Mouse (Mus musculus): ENCODE measurements around the gene Sipa1l1. TPM values are rescaled to one million over a fixed set of nuclear protein-coding genes. Genes with fewer than 3 reads are reported as not detected.

Gene Sipa1l1
- total and polyA plus RNA-seq, 2 experiments from 2014 or later = 8.2 to 22.9 TPM

- no peak overlapping the region for H3K27ac ChIP-seq
- H3K4me3 ChIP-seq (ENCODE audit: low read length) = no peak overlapping the region
- WGBS = 57% methylated on average over 5 of the region's 5 CpGs
- H3K27me3 ChIP-seq (ENCODE audit: insufficient read depth, low read length) = no peaks in the 10 kb centered on the region
- DNase-seq (ENCODE audit: low spot score) (no peak), ATAC-seq (no peak)
- TF ChIP-seq CTCF (IDR thresholded peaks at IDR 0.05; ENCODE audit: low read depth) = 0 out of 2 replicates have a peak, but pooled peaks have one; percentile 1
- no peaks in the 10 kb centered on the region for H3K4me1 ChIP-seq (ENCODE audit: insufficient read depth, low read length)
- no peaks in the 10 kb centered on the region for H3K36me3 ChIP-seq (ENCODE audit: insufficient read depth, low read length)
- H3K9me3 ChIP-seq (ENCODE audit: low read length) = no peaks in the 10 kb centered on the region
- H3K4me2 ChIP-seq (ENCODE audit: low read depth, low read length) = no peak overlapping the region
- H3K9ac ChIP-seq (replicated peaks; ENCODE audit: low read length) = no peak overlapping the region
Observed at GRCm38 (mm10) chr12:82274576-82274975, 105.5 kb downstream of the Sipa1l1 start.

GRCm38 (mm10) chr12:82275767-82276166 lies 106.6 kb downstream of the Sipa1l1 start:
- 55% methylated on average over 5 of the region's 5 CpGs for WGBS
- H3K4me1 ChIP-seq (ENCODE audit: insufficient read depth, low read length) = no peaks in the 10 kb centered on the region
- H3K27me3 ChIP-seq (ENCODE audit: insufficient read depth, low read length) = no peaks in the 10 kb centered on the region
- H3K4me3 ChIP-seq (ENCODE audit: low read length) = no peak overlapping the region
- H3K4me2 ChIP-seq (ENCODE audit: low read depth, low read length) = no peak overlapping the region
- no peaks in the 10 kb centered on the region for H3K9me3 ChIP-seq (ENCODE audit: low read length)
- peak; percentile 38 for DNase-seq (ENCODE audit: low spot score)
- no peak overlapping the region for H3K9ac ChIP-seq (replicated peaks; ENCODE audit: low read length)
- H3K27ac ChIP-seq = no peak overlapping the region
- TF ChIP-seq CTCF (IDR thresholded peaks at IDR 0.05; ENCODE audit: low read depth) = no peak
- no peak for ATAC-seq
- H3K36me3 ChIP-seq (ENCODE audit: insufficient read depth, low read length) = no peaks in the 10 kb centered on the region

- Histone ChIP-seq H3K9ac (replicated peaks; ENCODE audit: low read length) (no peak overlapping the region), H3K9me3 (ENCODE audit: low read length) (no peaks in the 10 kb centered on the region), H3K27me3 (ENCODE audit: insufficient read depth, low read length) (no peaks in the 10 kb centered on the region), H3K27ac (no peak overlapping the region), H3K4me3 (ENCODE audit: low read length) (no peak overlapping the region), H3K4me2 (ENCODE audit: low read depth, low read length) (no peak overlapping the region), H3K4me1 (ENCODE audit: insufficient read depth, low read length) (no peaks in the 10 kb centered on the region), H3K36me3 (ENCODE audit: insufficient read depth, low read length) (no peaks in the 10 kb centered on the region)
- no peak for DNase-seq (ENCODE audit: low spot score)
- no peak for ATAC-seq
- 97% methylated on average over 1 of the region's 1 CpGs for WGBS
- TF ChIP-seq CTCF (IDR thresholded peaks at IDR 0.05; ENCODE audit: low read depth) = no peak
Observed at GRCm38 (mm10) chr12:82276591-82276990, 107.5 kb downstream of the Sipa1l1 start.

- WGBS = 81% methylated on average over 5 of the region's 5 CpGs
- no peaks in the 10 kb centered on the region for H3K36me3 ChIP-seq (ENCODE audit: insufficient read depth, low read length)
- H3K9me3 ChIP-seq (ENCODE audit: low read length) = no peaks in the 10 kb centered on the region
- no peak overlapping the region for H3K9ac ChIP-seq (replicated peaks; ENCODE audit: low read length)
- 0 out of 2 replicates have a peak, but pooled peaks cover 4% of the 10 kb centered on the region for H3K4me1 ChIP-seq (ENCODE audit: insufficient read depth, low read length)
- TF ChIP-seq CTCF (IDR thresholded peaks at IDR 0.05; ENCODE audit: low read depth) = no peak
- H3K4me2 ChIP-seq (ENCODE audit: low read depth, low read length) = no peak overlapping the region
- no peaks in the 10 kb centered on the region for H3K27me3 ChIP-seq (ENCODE audit: insufficient read depth, low read length)
- ATAC-seq (no peak), DNase-seq (ENCODE audit: low spot score) (no peak)
- H3K4me3 ChIP-seq (ENCODE audit: low read length) = no peak overlapping the region
- no peak overlapping the region for H3K27ac ChIP-seq
Observed at GRCm38 (mm10) chr12:82284617-82285016, 115.5 kb downstream of the Sipa1l1 start.

GRCm38 (mm10) chr12:82285018-82285417 lies 115.9 kb downstream of the Sipa1l1 start:
- H3K27ac ChIP-seq = no peak overlapping the region
- no peak overlapping the region for H3K4me3 ChIP-seq (ENCODE audit: low read length)
- no peak overlapping the region for H3K9ac ChIP-seq (replicated peaks; ENCODE audit: low read length)
- no peak for DNase-seq (ENCODE audit: low spot score)
- 89% methylated on average over 2 of the region's 2 CpGs for WGBS
- no peaks in the 10 kb centered on the region for H3K36me3 ChIP-seq (ENCODE audit: insufficient read depth, low read length)
- H3K9me3 ChIP-seq (ENCODE audit: low read length) = no peaks in the 10 kb centered on the region
- ATAC-seq = no peak
- TF ChIP-seq CTCF (IDR thresholded peaks at IDR 0.05; ENCODE audit: low read depth) = no peak
- no peaks in the 10 kb centered on the region for H3K27me3 ChIP-seq (ENCODE audit: insufficient read depth, low read length)
- H3K4me1 ChIP-seq (ENCODE audit: insufficient read depth, low read length) = 0 out of 2 replicates have a peak, but pooled peaks cover 4% of the 10 kb centered on the region
- H3K4me2 ChIP-seq (ENCODE audit: low read depth, low read length) = no peak overlapping the region

GRCm38 (mm10) chr12:82286068-82286467 lies 116.9 kb downstream of the Sipa1l1 start:
- H3K4me2 ChIP-seq (ENCODE audit: low read depth, low read length) = no peak overlapping the region
- peak; percentile 71 for ATAC-seq
- H3K36me3 ChIP-seq (ENCODE audit: insufficient read depth, low read length) = no peaks in the 10 kb centered on the region
- DNase-seq (ENCODE audit: low spot score) = peak; percentile 28
- H3K9me3 ChIP-seq (ENCODE audit: low read length) = no peaks in the 10 kb centered on the region
- no peak for TF ChIP-seq CTCF (IDR thresholded peaks at IDR 0.05; ENCODE audit: low read depth)
- no peaks in the 10 kb centered on the region for H3K27me3 ChIP-seq (ENCODE audit: insufficient read depth, low read length)
- H3K27ac ChIP-seq = no peak overlapping the region
- H3K4me3 ChIP-seq (ENCODE audit: low read length) = no peak overlapping the region
- H3K4me1 ChIP-seq (ENCODE audit: insufficient read depth, low read length) = 0 out of 2 replicates have a peak, but pooled peaks cover 4% of the 10 kb centered on the region
- WGBS = 34% methylated on average over 6 of the region's 6 CpGs
- no peak overlapping the region for H3K9ac ChIP-seq (replicated peaks; ENCODE audit: low read length)

GRCm38 (mm10) chr12:82286804-82287203 lies 117.7 kb downstream of the Sipa1l1 start:
- no peak overlapping the region for H3K4me2 ChIP-seq (ENCODE audit: low read depth, low read length)
- H3K9me3 ChIP-seq (ENCODE audit: low read length) = no peaks in the 10 kb centered on the region
- no peaks in the 10 kb centered on the region for H3K36me3 ChIP-seq (ENCODE audit: insufficient read depth, low read length)
- H3K9ac ChIP-seq (replicated peaks; ENCODE audit: low read length) = no peak overlapping the region
- DNase-seq (ENCODE audit: low spot score) (peak; percentile 15), ATAC-seq (no peak)
- no peaks in the 10 kb centered on the region for H3K27me3 ChIP-seq (ENCODE audit: insufficient read depth, low read length)
- H3K27ac ChIP-seq = no peak overlapping the region
- TF ChIP-seq CTCF (IDR thresholded peaks at IDR 0.05; ENCODE audit: low read depth) = no peak
- 0 out of 2 replicates have a peak, but pooled peaks cover 4% of the 10 kb centered on the region for H3K4me1 ChIP-seq (ENCODE audit: insufficient read depth, low read length)
- 41% methylated on average over 5 of the region's 5 CpGs for WGBS
- H3K4me3 ChIP-seq (ENCODE audit: low read length) = no peak overlapping the region

Measured in hindbrain, postnatal 0 days (tissue).